Mouse (Mus musculus) cerebellum, adult 2 months (tissue): Measurements from ENCODE around the gene Snx33.

ENCODE experiments used
- CTCF ChIP-seq: fragments of 200-500 bp; IDR thresholded peaks from 2 replicates; pipeline ENCODE4 v1.5.1; 2011; ENCODE audit warnings: low read depth, mild to moderate bottlenecking, control low read depth, low read length, moderate library complexity, borderline replicate concordance; ENCODE audit not compliant: insufficient read depth
- POLR2A ChIP-seq: fragments of 200-500 bp; IDR thresholded peaks from 2 replicates; pipeline ENCODE4 v1.6.1; 2011; ENCODE audit warnings: low read length, control low read depth, borderline replicate concordance; ENCODE audit not compliant: insufficient read depth

GRCm38 (mm10) chr9:56923841-56924650, 4.1 kb downstream of the Snx33 start:
- TF ChIP-seq POLR2A = no peak
- TF ChIP-seq CTCF = no peak
